Mouse (Mus musculus) layer of hippocampus, postnatal 10 days (tissue): Measurements from ENCODE around the gene Vmn1r132. TPM values are rescaled to one million over a fixed set of nuclear protein-coding genes. Genes with fewer than 3 reads are reported as not detected.
"Not testable (repeated sequence)": the region's sequence is repeated elsewhere in the genome, so short reads cannot be mapped to it uniquely, and the experiment has no call there.

Experiments used
- DNase-seq, 2 experiments: peaks; one replicate each; pipeline ENCODE4 v3.0.0; 2021; ENCODE audit warnings: low spot score in 2 of 2
- long read RNA-seq: library from polyadenylated mRNA; stranded (forward); transcript quantifications from one replicate; pipeline ENCODE4 v2.0.0, GENCODE M21; 2023
- total RNA-seq, 2 experiments: library from RNA; stranded (reverse); gene quantifications; 2 replicates each; pipeline ENCODE4 v1.2.3; 2021

Gene Vmn1r132
- total RNA-seq: not detected
- long read RNA-seq: 0 reads

- not testable (repeated sequence) for DNase-seq
Observed at GRCm38 (mm10) chr7:21613792-21614191, at the start of gene Vmn1r132. Gene Vmn1r132 (plus strand): TSS chr7:21614092.

Other genes with a start within 250 kb of the Vmn1r132 start
- gene Gm6882, start 181.3 kb upstream of the Vmn1r132 start, total RNA-seq: not detected
- not detected for gene Vmn1r130, start 102.3 kb upstream of the Vmn1r132 start, total RNA-seq
- not detected for gene Vmn1r131, start 68.0 kb upstream of the Vmn1r132 start, total RNA-seq
- not detected for gene Gm4175, start 147.4 kb downstream of the Vmn1r132 start, total RNA-seq
- not detected for gene Gm4177, start 182.6 kb downstream of the Vmn1r132 start, total RNA-seq
- not detected for gene Vmn1r135, start 218.3 kb downstream of the Vmn1r132 start, total RNA-seq
- not detected for gene Gm5725, start 230.2 kb downstream of the Vmn1r132 start, total RNA-seq